Mouse (Mus musculus) forebrain, embryonic 12.5 days (tissue): ENCODE results near the gene Zglp1. TPM values are rescaled to one million over a fixed set of nuclear protein-coding genes. Genes with fewer than 3 reads are reported as not detected.
"Not testable (repeated sequence)": the region's sequence is repeated elsewhere in the genome, so short reads cannot be mapped to it uniquely, and the experiment has no call there.

Experiments
- ATAC-seq: fragments of 200-750 bp; cut with Nextera tagmentation; 2 replicates; pipeline ENCODE4 v1.8.0; 2017; ENCODE audit warnings: moderate TSS enrichment; ENCODE audit not compliant: low FRiP score
- H3K27ac ChIP-seq: fragments of 300-500 bp; sonication (generic); 2 replicates; pipeline ENCODE4 v1.5.1; 2016; ENCODE audit warnings: mild to moderate bottlenecking
- H3K27me3 ChIP-seq: fragments of 300-500 bp; sonication (generic); 2 replicates; pipeline ENCODE4 v1.6.1; 2016; ENCODE audit warnings: mild to moderate bottlenecking
- H3K36me3 ChIP-seq: fragments of 300-500 bp; sonication (generic); replicated peaks from 2 replicates; pipeline ENCODE4 v1.6.1; 2016; ENCODE audit warnings: mild to moderate bottlenecking
- H3K4me1 ChIP-seq: fragments of 300-500 bp; sonication (generic); 2 replicates; pipeline ENCODE4 v1.6.1; 2016
- H3K4me2 ChIP-seq: fragments of 300-500 bp; sonication (generic); 2 replicates; pipeline ENCODE4 v1.6.1; 2016; ENCODE audit warnings: mild to moderate bottlenecking, moderate library complexity
- H3K4me3 ChIP-seq: fragments of 300-500 bp; sonication (generic); replicated peaks from 2 replicates; pipeline ENCODE4 v1.5.1; 2016; ENCODE audit warnings: mild to moderate bottlenecking
- H3K9ac ChIP-seq: fragments of 300-500 bp; sonication (generic); 2 replicates; pipeline ENCODE4 v1.6.1; 2016; ENCODE audit warnings: mild to moderate bottlenecking
- H3K9me3 ChIP-seq: fragments of 300-500 bp; sonication (generic); 2 replicates; pipeline ENCODE4 v1.6.1; 2016
- WGBS: fragments of 180-500 bp; shearing (Covaris S2); methylation state at CpG from one replicate; pipeline ENCODE4 v1.1.7; 2016; 5-methylcytosine and 5-hydroxymethylcytosine counted together
- polyA plus RNA-seq: library from polyadenylated mRNA; unstranded; fragments of >200 nt; fragmentation: Nextera tagmentation; extraction: Ambion mirVana; gene quantifications from 2 replicates; pipeline ENCODE4 v1.2.1, GENCODE M21; 2016

The Zglp1 gene
- polyA plus RNA-seq, 1 experiment from 2014 or later = 0.79 TPM

- peaks cover 25% of the 10 kb centered on the region for H3K27me3 ChIP-seq
- no peak overlapping the region for H3K4me3 ChIP-seq
- H3K9ac ChIP-seq = no peak overlapping the region
- no peak overlapping the region for H3K27ac ChIP-seq
- H3K4me1 ChIP-seq = no peaks in the 10 kb centered on the region
- no peaks in the 10 kb centered on the region for H3K9me3 ChIP-seq
- no peak for ATAC-seq
- no peak overlapping the region for H3K4me2 ChIP-seq
- no peaks in the 10 kb centered on the region for H3K36me3 ChIP-seq
- WGBS = 89% methylated on average over 3 of the region's 3 CpGs
Observed at GRCm38 (mm10) chr9:21045235-21045634, 21.7 kb downstream of the Zglp1 start.

GRCm38 (mm10) chr9:21044785-21045184 lies 22.1 kb downstream of the Zglp1 start:
- ATAC-seq, H3K9me3 ChIP-seq, H3K9ac ChIP-seq, H3K36me3 ChIP-seq, H3K27ac ChIP-seq, H3K4me2 ChIP-seq, H3K4me1 ChIP-seq, H3K4me3 ChIP-seq: not testable (repeated sequence)
- H3K27me3 ChIP-seq = peaks cover 30% of the 10 kb centered on the region
- 56% methylated on average over 1 of the region's 1 CpGs for WGBS

- Histone ChIP-seq H3K27me3 (peaks cover 42% of the 10 kb centered on the region), H3K4me1 (no peaks in the 10 kb centered on the region), H3K9ac (no peak overlapping the region), H3K9me3 (no peaks in the 10 kb centered on the region; the same call in 1 of the 2 replicates), H3K4me3 (no peak overlapping the region), H3K4me2 (no peak overlapping the region), H3K27ac (no peak overlapping the region), H3K36me3 (no peaks in the 10 kb centered on the region)
- ATAC-seq = no peak
- 90% methylated on average over 4 of the region's 4 CpGs for WGBS
Observed at GRCm38 (mm10) chr9:21043563-21043962, 23.3 kb downstream of the Zglp1 start.

- H3K27me3 ChIP-seq = peaks cover 57% of the 10 kb centered on the region
- peaks cover 14% of the 10 kb centered on the region for H3K4me1 ChIP-seq
- H3K4me2 ChIP-seq = no peak overlapping the region
- H3K9ac ChIP-seq = no peak overlapping the region
- H3K9me3 ChIP-seq = no peaks in the 10 kb centered on the region; the same call in 1 of the 2 replicates
- no peak for ATAC-seq
- WGBS = 47% methylated on average over 4 of the region's 4 CpGs
- no peak overlapping the region for H3K4me3 ChIP-seq
- H3K27ac ChIP-seq = no peak overlapping the region
- no peaks in the 10 kb centered on the region for H3K36me3 ChIP-seq
Observed at GRCm38 (mm10) chr9:21041308-21041707, 25.6 kb downstream of the Zglp1 start.

GRCm38 (mm10) chr9:21039779-21040178 lies 27.1 kb downstream of the Zglp1 start:
- WGBS = 79% methylated on average over 3 of the region's 3 CpGs

GRCm38 (mm10) chr9:21037481-21037891 lies 29.4 kb downstream of the Zglp1 start:
- Histone ChIP-seq H3K4me1 (peaks cover 29% of the 10 kb centered on the region), H3K9ac (peak overlapping the region; percentile 25; the same call in 1 of the 2 replicates), H3K36me3 (no peaks in the 10 kb centered on the region), H3K27me3 (peaks cover 93% of the 10 kb centered on the region), H3K9me3 (no peaks in the 10 kb centered on the region; the same call in 1 of the 2 replicates), H3K4me2 (peak overlapping the region; percentile 53), H3K27ac (no peak overlapping the region), H3K4me3 (peak overlapping the region; percentile 37)
- 1% methylated on average over 31 of the region's 31 CpGs for WGBS
- ATAC-seq = peak; percentile 30; the same call in 1 of the 2 replicates

More at GRCm38 (mm10) chr9:21039779-21040178, 27.1 kb downstream of the Zglp1 start:
- peaks cover 16% of the 10 kb centered on the region for H3K4me1 ChIP-seq
- no peak overlapping the region for H3K9ac ChIP-seq
- no peak overlapping the region for H3K27ac ChIP-seq
- peaks cover 70% of the 10 kb centered on the region for H3K27me3 ChIP-seq
- no peaks in the 10 kb centered on the region; the same call in 1 of the 2 replicates for H3K9me3 ChIP-seq
- no peaks in the 10 kb centered on the region for H3K36me3 ChIP-seq
- no peak for ATAC-seq
- no peak overlapping the region for H3K4me2 ChIP-seq
- H3K4me3 ChIP-seq = no peak overlapping the region

GRCm38 (mm10) chr9:21036666-21037065 lies 30.2 kb downstream of the Zglp1 start:
- Histone ChIP-seq H3K27ac (no peak overlapping the region), H3K4me1 (peaks cover 36% of the 10 kb centered on the region), H3K4me3 (peak overlapping the region; percentile 37), H3K36me3 (no peaks in the 10 kb centered on the region), H3K9me3 (no peaks in the 10 kb centered on the region; the same call in 1 of the 2 replicates), H3K27me3 (peaks cover 97% of the 10 kb centered on the region), H3K4me2 (peak overlapping the region; percentile 53), H3K9ac (no peak overlapping the region)
- under 1% methylated on average over 22 of the region's 22 CpGs for WGBS
- no peak for ATAC-seq

GRCm38 (mm10) chr9:21036161-21036560 lies 30.7 kb downstream of the Zglp1 start:
- peaks cover 41% of the 10 kb centered on the region for H3K4me1 ChIP-seq
- WGBS = 7% methylated on average over 20 of the region's 20 CpGs
- peaks cover 99% of the 10 kb centered on the region for H3K27me3 ChIP-seq
- H3K9ac ChIP-seq = no peak overlapping the region
- no peaks in the 10 kb centered on the region for H3K36me3 ChIP-seq
- no peaks in the 10 kb centered on the region; the same call in 1 of the 2 replicates for H3K9me3 ChIP-seq
- ATAC-seq = no peak
- H3K4me3 ChIP-seq = peak overlapping the region; percentile 2; the same call in 1 of the 2 replicates
- H3K27ac ChIP-seq = no peak overlapping the region
- no peak overlapping the region for H3K4me2 ChIP-seq

- H3K27ac ChIP-seq = no peak overlapping the region
- no peaks in the 10 kb centered on the region for H3K36me3 ChIP-seq
- H3K9ac ChIP-seq = no peak overlapping the region
- H3K4me1 ChIP-seq = peaks cover 47% of the 10 kb centered on the region
- no peaks in the 10 kb centered on the region; the same call in 1 of the 2 replicates for H3K9me3 ChIP-seq
- 17% methylated on average over 9 of the region's 9 CpGs for WGBS
- peaks cover 99% of the 10 kb centered on the region for H3K27me3 ChIP-seq
- no peak overlapping the region for H3K4me2 ChIP-seq
- H3K4me3 ChIP-seq = no peak overlapping the region
- ATAC-seq = no peak
Observed at GRCm38 (mm10) chr9:21035586-21035985, 31.3 kb downstream of the Zglp1 start.

GRCm38 (mm10) chr9:21034481-21035085 lies 32.3 kb downstream of the Zglp1 start:
- Histone ChIP-seq H3K4me3 (0 out of 2 replicates have a peak overlapping the region, but pooled peaks have one; percentile 7), H3K27ac (no peak overlapping the region), H3K27me3 (peaks cover 99% of the 10 kb centered on the region), H3K4me1 (peaks cover 57% of the 10 kb centered on the region), H3K4me2 (no peak overlapping the region), H3K36me3 (no peaks in the 10 kb centered on the region), H3K9me3 (no peaks in the 10 kb centered on the region; the same call in 1 of the 2 replicates), H3K9ac (no peak overlapping the region)
- WGBS = 3% methylated on average over 17 of the region's 17 CpGs
- ATAC-seq = no peak

- peaks cover 99% of the 10 kb centered on the region for H3K27me3 ChIP-seq
- peaks cover 62% of the 10 kb centered on the region for H3K4me1 ChIP-seq
- under 1% methylated on average over 34 of the region's 34 CpGs for WGBS
- H3K9ac ChIP-seq = peak overlapping the region; percentile 38; the same call in 1 of the 2 replicates
- no peak overlapping the region for H3K27ac ChIP-seq
- H3K4me2 ChIP-seq = peak overlapping the region; percentile 87
- peak overlapping the region; percentile 46 for H3K4me3 ChIP-seq
- H3K36me3 ChIP-seq = no peaks in the 10 kb centered on the region
- H3K9me3 ChIP-seq = no peaks in the 10 kb centered on the region
- ATAC-seq = peak; percentile 61
Observed at GRCm38 (mm10) chr9:21033136-21033535, 33.8 kb downstream of the Zglp1 start.

GRCm38 (mm10) chr9:21032491-21032890 lies 34.4 kb downstream of the Zglp1 start:
- Histone ChIP-seq H3K4me2 (peak overlapping the region; percentile 87), H3K4me1 (peaks cover 64% of the 10 kb centered on the region), H3K9ac (0 out of 2 replicates have a peak overlapping the region, but pooled peaks have one; percentile 38)

More at GRCm38 (mm10) chr9:21032491-21032890, 34.4 kb downstream of the Zglp1 start:
- Histone ChIP-seq H3K36me3 (no peaks in the 10 kb centered on the region), H3K27ac (no peak overlapping the region), H3K4me3 (peak overlapping the region; percentile 46), H3K9me3 (no peaks in the 10 kb centered on the region), H3K27me3 (peaks cover 99% of the 10 kb centered on the region)
- ATAC-seq = no peak
- 2% methylated on average over 7 of the region's 7 CpGs for WGBS
